Mouse (Mus musculus): ENCODE measurements at regions not wholly inside any gene's neighbourhood (a gene's known extent, or its start where the extent isn't known, plus 50 kb on each side); places are given as distances from the start of the nearest gene placed in this dataset.

DNA sequence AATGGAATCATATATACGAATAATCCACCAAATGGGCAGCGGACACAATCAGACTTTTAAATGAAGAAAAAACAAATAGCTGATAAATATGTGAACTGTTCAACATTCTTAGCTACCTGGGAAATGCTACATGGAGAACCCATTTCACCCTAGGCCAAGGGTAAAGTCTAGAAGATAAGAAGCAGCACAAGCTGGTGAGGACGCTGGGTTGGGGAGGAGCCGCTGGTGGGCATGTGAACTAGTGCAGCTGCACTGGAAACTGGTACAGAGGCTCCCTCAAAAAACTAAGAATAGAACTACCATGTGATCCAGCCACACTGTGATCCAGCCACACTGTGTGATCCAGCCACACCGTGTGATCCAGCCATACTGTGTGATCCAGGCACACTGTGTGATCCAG is 198.8 kb upstream of the Bmper start:
- DNase-seq (ENCODE audit: extremely low spot score, low read depth, low spot score): no peak

DNA sequence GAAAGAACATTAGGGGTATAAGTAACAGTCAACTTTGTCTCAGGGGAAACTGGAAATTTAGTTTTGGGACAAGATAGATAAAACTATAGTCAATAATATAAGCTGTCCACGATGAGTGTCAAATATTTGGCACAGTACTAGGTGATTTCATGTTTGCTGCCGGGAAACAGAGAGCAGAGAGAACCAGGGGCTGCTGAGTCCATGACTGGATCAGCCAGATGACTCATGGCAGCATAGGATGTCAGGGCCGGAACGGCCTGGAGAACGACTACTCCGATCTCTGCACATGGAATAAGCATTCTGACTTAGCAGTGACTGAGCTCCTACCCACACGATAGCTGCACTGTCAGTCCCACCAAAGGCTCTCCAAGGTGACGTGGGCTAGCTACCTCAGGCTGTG is 197.6 kb upstream of the Bmper start:
- DNase-seq (ENCODE audit: extremely low spot score, low read depth, low spot score): no peak

DNA sequence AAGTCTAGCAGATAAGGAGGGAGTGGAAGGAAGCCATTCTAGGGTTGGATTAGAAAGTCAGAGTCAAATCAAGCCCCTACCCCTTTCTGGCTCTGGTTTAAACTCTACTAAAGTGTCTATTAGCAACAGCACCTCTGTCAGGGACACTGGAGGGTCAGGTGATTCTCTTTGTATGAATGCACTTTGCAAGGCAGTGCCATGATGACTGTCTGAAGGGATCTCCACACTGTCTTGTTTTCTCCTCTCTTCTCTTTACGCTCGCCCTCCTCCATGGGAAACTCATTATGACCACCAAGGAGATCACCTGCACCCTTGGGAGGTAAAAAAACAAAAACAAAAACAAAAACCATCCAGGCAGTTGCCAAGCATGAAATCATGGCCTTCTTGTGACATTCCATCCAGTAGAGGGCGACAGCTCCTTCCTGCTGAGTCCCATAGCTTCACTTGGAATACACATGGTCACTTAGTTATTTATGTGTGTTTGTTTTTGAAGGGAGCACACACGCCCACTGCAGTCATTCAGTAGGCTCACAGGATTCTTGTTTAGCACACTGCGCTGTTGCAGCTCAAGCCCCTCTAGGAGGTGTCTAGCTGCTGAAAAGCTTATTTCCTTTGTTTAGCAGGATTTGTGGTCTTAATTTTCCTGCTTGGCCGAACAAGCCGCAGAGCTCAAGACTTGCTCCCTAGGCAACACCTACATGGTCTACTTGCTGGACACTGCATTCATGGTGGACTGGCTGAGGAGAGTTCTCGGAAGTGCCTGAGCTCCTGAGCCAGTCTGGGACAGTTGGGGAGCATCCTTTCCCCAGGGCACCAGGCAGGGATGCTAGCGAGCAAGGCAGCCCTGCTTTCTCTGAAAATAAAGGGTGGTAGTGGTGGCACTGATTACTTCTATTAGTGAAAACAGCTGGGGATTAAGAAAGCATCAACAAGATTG is 195.2 kb upstream of the Bmper start:
- DNase-seq (ENCODE audit: extremely low spot score, low read depth, low spot score): no peak

DNA sequence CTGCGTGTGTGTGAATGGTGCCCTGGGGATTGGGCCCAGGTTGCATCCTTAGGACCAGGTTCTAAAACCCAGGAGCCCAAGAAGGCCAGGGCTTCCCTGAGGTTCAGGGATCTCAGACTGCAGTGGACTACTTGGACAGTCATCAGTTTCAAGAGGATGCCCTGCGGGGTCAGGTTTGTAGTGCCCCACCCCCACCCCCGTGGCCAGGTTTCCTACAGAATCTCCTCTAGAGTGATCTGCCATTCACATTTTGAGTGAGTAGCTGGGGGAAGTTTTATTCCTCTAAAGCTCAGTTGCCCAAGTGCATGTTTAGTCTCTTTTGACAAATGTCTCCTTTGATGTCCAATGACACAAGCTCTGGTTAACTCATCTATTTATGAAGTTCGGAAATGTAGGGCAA is 193.5 kb upstream of the Bmper start:
- DNase-seq (ENCODE audit: extremely low spot score, low read depth, low spot score): no peak

DNA sequence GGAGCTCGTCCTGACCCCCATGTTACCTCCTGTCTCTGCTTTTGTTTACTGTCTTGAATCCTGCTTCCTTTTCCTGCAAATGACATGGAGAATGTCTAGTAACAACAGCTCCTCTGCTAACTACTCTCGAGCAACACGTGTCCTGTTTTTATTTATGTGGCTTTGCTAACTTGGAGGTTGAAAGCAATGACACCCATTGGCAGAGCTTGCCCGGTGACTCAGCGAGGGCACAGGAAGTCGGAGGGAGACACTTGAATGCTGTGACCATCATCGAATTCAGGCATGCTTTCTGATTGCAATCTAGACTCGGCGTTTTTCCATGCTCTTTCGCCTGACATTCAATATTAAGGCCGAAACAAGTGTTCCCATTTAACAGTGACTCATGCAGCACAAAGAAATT is 192.7 kb upstream of the Bmper start:
- DNase-seq (ENCODE audit: extremely low spot score, low read depth, low spot score): no peak

DNA sequence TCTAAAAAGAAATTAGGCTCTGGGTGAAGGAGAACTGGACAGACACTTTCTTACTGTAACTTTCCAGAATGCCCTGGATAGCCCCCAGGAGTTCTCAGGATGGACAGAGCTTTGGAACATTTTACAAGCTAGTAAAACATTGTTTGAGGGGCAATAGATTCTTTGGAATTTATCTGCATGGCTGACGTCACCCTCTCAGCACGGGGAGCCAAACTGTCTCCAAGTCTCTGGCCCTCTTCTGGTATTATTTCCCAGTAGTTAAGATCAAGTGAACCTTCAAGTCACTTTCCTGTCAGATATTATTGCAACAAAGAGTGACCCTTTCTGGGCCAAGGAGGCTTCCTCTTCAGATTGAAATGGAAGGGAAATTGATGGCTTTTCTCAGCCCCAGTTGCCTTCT is 192.3 kb upstream of the Bmper start:
- DNase-seq (ENCODE audit: extremely low spot score, low read depth, low spot score): no peak

DNA sequence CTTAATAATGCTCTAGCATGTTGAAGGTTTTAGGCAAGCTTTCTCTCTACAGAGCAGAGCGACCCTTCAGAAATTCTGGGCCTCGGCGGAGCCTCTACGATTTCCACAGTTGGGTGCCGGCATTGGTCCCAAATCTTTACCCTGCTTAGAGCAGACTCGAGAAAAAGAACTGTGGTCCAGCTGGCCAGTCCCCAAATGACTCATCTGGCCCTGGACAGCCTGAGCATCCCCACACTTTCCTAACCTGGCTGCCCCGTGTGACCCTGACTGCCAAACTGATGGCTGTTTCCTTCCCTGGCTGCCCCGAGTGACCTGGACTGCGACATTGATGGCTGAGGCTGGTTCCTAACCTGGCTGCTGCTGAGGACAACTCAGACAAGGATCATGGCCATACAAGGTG is 191.0 kb upstream of the Bmper start:
- DNase-seq (ENCODE audit: extremely low spot score, low read depth, low spot score): no peak

DNA sequence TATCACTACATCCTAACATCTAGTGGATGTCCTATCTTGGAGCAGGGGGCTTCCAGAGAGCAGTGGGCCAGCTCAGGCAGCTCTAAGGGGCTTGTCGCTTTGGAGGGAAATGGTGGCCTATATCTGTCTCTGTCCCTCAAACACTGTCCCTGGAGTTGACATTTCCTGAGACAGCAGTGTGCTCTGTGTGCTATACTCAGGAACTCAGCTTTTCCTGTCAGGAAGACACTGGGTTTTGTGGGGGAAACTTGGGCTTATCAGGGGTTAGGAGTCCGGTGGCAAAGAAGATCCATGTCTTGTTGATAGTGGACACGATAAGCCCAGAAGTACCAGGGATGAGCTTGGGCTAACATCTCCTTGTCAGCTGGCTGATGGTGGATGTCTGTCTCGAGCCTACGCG is 187.6 kb upstream of the Bmper start:
- DNase-seq (ENCODE audit: extremely low spot score, low read depth, low spot score): no peak

DNA sequence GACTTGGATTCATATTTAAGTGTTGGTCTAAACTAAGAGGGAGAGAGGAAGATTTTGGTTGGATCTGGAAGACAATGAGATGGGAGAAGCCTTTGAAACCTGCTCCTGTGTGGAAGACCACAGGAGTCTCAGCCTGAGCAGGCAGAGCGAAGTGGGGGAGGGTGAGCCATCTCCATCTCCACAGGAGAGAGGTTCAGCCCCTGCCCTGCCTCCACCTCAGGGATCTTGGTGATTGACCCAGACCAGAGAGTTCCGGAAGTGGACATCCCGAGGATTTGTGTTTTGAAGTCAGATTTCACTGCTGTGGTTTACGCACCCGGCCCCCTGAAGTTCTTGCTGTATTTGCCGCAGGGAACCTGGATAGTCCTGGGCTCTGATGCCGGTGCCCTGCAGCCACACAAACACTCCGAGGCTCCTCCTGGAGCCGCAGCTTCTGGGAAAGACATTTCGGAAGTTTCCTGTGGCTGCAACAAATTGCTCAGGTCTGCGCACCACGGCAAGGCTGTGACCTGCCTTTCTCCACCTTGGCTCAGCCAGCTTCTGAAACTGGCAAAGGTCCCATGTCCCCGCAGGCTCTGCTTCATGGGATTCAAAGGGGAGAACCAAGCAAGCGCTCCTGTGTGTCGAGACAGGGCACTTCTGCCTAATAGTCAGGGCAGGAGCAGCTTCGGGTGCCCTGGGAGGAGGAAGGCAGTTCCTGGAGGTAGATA is 186.8 kb upstream of the Bmper start:
- no peak for DNase-seq (ENCODE audit: extremely low spot score, low read depth, low spot score)

DNA sequence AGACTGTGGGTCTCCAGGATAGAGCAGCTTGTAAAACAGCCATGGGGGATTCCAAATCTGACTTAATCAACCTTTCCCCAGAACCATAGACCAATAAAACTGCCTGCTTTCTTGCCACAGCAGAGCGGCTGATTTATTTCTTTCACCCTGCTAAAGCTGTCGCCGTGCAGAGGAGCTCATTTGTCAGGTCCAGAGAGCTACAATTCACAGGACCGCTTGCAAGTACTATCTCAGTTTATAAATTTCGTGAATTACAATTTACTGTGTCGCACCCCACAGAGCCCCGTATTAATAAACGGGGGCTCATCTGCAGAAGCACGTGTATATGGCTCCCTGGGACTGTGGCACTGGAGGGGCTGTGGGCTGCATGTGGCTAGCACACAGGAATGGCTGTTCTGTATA is 185.4 kb upstream of the Bmper start:
- no peak for DNase-seq (ENCODE audit: extremely low spot score, low read depth, low spot score)

DNA sequence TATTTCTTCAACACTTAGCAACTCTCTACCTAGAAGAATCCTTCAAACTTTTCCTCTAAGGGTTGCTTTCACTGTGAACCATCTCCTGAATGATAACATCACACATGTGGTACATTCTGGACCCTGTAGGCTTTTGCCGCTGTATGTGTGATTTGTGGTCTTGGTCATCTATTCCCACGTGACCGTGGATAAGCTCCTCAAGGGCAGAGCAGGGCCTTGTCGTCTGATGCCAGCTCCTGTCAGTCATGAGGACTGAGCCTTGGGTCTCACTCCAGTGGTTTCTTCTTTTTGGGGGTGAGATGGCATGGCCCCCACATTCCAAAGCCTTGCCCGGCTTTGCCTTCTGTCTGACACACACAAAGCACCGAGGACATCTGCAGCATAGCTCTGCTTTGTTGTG is 183.3 kb upstream of the Bmper start:
- no peak for DNase-seq (ENCODE audit: extremely low spot score, low read depth, low spot score)

DNA sequence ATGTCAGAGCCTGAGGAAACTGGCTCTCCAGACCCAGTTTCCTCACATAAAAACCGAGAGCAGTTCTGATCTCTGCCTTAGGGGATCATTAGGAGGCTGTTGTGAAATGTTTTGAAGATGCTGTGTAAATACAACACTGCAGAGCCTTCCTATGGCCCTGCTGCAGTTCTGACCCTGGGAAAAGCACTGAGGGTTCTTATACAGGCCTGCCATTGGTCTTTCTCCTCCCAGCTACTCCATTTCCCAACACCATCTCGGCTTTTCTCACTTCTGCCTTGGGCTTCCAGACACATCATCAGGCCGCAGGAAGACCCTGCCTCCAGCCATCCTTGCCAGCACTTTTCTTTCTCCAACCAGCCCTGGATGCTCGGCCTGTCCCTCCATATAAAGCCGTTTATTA is 181.9 kb upstream of the Bmper start:
- DNase-seq (ENCODE audit: extremely low spot score, low read depth, low spot score): no peak

DNA sequence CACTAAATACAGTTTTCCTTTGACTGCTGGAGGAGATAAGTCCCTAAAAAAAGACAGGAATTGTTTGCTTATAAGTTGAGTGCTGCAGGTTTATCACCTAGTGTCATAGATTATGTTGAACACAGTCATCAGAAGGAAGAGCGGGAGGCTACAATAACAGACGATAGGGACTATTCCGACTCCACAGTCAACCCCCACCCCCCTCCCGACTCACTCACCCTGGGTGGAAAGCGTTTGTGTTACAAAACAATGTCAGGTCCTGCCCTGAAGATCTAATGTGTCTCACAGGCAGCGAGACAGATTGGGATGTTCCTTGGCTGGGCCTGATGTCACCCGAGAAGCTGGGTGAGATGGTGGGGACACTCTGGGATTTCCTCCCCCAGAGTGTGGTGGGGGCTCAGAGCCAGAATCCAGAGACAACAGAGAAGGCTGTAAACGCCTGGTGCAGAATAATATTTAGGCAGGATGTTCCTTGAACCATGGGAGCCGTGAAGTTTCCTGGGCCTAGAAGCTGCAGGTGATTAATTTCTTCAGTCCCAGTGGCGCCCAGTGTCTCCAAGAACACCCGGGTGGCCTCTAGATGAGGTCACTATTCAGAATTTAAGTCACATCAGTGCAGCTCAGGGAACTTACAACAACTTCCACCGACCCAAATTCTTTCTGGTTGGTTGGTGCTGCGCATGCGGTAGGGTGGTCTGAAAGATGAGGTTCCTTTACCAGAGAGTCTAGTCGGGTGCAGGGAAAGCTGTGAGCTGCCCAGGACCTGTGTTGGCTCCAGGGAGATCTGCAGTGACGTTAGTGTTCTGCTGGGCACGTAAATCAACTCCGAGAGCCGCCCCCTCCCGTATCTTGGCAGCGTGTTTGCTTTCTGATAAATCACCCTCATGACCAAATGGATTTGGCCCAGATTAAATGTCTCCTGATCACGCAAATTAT is 181.1 kb upstream of the Bmper start:
- DNase-seq (ENCODE audit: extremely low spot score, low read depth, low spot score): no peak

DNA sequence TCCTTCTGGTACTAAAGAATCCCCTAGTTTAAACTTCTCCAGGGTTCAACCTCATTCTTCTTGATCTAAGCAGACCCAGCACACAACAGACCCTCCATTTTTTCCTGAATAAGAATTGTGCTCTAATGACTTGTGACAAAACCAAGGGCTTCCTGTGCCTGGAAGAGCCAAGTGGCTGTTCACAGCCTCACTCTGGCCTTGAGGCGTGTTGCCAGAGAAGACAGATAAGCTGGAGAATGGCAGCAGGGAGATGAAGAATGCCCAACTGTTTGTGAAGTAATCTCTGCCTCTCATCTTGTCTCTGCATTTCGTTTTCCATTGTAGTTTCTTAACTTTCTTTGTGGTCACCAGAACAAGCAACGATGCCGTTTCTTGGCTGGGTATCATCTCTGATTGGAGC is 179.9 kb upstream of the Bmper start:
- no peak for DNase-seq (ENCODE audit: extremely low spot score, low read depth, low spot score)

DNA sequence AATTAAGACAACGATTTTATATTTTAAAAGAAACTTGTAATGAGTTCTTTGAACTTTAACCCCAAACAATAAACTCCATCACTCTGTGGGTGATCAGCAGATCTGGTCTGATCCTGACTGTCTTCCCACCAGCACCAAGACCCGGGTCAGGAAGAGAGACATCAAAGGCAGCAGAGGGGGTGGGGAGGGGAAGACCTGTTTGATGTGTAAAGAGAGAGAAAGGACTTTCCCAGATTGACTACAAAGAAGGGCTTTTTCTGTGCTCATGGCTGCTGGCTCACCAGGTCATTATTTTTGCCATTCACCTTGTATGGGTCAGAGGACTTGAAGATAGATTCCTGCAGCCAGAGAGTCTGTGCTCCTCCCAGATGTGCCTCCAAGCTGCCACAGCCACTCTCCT is 177.4 kb upstream of the Bmper start:
- DNase-seq (ENCODE audit: extremely low spot score, low read depth, low spot score): no peak

DNA sequence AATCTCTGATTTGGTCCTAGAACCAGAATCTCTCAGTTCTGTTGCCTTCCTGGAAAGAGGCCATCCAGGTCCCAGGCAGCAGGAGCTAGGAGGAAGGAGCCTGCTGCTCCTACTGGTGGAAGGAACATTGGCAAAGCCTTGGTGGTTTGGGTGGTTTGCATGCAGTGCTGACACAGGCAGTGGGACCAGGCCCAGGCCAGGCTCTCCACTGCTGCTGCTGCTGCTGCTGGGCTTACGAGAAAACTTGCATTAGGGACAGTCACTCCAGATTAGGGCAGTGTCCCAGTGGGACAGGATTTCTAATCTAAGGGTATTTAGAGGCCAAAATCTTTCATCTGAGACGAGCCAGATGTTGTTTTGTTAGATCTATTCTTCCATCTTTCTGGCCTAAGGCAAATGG is 172.1 kb upstream of the Bmper start:
- DNase-seq (ENCODE audit: extremely low spot score, low read depth, low spot score): no peak

DNA sequence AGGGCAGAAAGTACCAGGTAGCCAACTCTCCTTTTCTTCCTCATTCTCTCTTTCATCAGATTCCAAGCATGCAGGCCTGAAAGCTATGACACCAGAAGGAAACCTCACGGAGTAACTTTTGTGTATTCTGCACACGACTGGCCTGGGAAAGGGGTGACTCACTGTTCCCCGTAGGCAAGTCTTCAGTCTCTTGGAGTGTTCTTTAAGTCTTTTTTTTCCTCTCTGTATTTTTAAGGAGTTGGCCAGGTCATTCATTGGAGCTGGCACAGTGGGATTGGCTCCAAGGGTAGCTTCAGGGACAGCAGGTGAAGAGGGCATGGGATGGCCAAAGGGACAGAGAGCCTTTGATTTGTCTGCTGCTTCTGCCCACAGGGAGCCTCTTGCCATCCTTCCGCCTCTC is 163.3 kb upstream of the Bmper start:
- no peak for DNase-seq (ENCODE audit: extremely low spot score, low read depth, low spot score)

DNA sequence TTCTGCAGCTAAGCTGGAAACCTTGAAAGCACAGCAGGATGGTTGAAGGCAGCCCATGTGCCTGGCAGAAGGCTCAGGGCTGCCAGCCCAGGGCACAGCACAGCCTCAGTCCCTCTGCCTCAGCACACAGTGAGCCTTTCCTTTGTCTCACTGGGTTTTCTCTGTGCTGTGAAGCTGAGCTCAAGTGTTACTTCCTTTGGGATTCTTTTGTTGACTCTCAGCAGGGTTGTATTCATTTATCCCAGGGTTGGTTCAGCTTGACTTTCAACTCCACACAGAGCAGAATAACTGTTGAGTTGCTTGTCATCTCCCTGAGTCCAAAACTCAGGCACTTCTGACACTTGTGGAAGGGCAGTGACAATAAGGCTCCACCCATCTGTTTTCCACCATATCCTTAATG is 162.3 kb upstream of the Bmper start:
- DNase-seq (ENCODE audit: extremely low spot score, low read depth, low spot score): no peak

DNA sequence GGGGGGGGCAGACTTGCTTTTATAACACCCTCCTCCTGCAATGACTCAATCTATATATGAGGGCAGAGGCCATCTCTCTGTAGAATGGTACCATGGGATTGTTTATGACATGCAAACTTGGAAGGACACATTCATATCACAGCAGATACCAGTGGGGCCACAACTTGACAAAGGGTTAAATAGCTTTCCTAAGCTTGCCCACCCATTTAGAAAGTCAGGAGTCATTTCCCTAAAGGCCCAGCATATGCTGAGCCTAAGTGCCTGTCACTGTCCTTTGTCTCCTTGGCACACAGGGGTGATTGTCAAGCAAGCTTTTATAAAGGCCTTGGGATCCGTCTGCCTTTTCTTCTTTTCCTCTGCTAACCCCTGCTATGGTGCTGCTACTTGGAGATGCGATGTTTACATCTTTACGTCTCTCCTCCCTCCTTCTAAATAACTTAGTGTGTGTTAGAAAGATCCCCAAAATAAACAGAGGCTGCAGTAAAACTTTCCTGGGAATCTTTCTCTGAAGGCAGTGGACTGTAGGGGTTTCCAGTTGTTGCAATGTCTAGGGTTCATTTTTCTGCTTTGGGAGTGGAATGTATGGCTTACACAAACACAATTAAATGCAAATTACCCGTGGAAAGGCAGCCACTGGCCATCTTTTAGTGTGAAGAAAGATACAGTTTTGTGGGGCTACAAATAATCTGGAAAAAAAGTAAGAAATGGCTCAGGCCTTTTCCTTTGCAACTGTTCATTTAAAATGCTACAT is 161.5 kb upstream of the Bmper start:
- no peak for DNase-seq (ENCODE audit: extremely low spot score, low read depth, low spot score)

DNA sequence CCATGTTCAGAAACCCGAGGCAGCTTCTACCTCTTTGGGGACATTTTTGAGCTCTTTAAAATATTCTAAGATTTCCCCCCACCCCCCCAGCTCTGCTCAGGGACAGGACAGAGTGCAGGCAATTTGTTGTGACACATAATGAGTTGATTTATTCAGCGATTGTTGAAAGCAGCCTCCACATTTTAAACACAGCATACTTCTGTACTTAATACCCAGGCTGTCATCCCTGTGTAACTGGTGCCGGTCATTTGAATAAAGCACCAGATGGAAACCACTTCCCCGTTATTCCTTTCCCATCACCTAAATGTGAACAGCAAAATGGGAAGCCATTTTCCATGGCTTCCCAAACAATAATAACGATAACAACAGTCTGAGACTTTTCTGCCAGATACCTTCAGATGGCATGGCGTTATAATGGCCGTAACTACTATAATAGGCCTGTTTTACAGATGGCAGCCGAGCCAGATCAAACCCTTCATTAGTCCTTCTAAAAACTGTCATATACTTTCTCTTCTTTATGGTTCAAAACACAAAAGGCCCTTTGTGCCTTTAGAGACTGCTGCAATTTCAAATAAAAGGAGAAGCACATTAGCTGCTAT is 160.7 kb upstream of the Bmper start:
- no peak for DNase-seq (ENCODE audit: extremely low spot score, low read depth, low spot score)

Measured in hindlimb bud, embryonic 11.5 days (tissue).